Mouse (Mus musculus) frontal cortex, adult 2 months (tissue): Measurements from ENCODE around the gene Inha. TPM values are rescaled to one million over a fixed set of nuclear protein-coding genes. Genes with fewer than 3 reads are reported as not detected.

Source experiments
- DNase-seq, 2 experiments: peaks; one replicate each; pipeline ENCODE4 v3.0.0; 2022; ENCODE audit warnings: low spot score in 1 of 2; ENCODE audit errors: extremely low spot score in 1 of 2
- polyA plus RNA-seq: library from polyadenylated mRNA; depleted of rRNA; stranded (reverse); fragments of >200 nt; gene quantifications from 2 replicates; pipeline ENCODE4 v1.2.3, GENCODE M21; 2012; rRNA removed

The Inha gene
- polyA plus RNA-seq, 1 experiment: 80.9 TPM

DNA sequence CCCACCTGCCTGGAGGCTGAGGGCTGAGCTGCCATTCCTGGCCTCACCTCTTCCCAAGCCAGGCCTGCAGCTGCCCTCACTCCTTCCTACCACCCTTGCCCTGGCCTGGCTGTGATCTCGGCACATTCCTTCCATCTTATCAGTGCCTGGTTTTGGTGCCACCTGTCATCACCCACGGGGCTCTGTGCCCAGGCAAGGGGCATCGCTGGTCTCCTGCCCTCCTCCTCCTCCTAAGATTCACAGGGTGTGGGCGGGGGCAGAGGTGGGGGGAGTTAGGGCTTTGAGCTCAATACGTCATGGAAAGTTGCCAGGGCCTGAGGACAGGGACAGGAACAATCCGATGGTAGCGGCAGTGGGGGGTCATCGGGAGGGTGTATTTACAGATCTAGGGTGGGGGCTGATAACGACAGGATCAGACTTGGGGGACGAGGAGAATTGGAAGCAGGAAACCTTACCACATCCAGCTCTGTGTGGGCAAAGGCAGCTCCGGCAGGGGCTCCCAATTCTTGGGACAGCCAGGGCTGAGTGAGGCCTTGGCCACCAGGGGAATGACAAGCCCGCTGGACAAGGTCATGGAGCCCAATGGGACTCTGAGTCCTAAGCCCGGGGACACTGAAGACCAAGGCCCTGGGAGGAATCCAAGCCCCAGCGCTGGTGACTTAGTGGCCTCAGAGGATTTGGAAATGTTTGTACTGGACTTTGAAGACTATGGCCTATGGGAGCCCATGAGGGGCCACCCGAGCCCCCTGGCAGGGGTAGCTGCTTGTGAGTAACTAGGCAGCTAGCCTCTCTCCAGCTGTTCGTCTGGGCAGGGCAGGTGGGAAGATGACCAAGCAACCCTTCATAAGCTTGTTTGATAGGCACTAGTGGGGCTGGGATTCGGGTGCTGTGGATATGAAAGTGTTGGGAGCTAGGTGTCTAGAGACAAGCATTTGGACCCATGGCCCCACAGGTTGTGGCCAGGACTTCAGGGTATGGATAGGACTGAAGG lies 42.7 kb downstream of the Inha start:
- DNase-seq: no peak

DNA sequence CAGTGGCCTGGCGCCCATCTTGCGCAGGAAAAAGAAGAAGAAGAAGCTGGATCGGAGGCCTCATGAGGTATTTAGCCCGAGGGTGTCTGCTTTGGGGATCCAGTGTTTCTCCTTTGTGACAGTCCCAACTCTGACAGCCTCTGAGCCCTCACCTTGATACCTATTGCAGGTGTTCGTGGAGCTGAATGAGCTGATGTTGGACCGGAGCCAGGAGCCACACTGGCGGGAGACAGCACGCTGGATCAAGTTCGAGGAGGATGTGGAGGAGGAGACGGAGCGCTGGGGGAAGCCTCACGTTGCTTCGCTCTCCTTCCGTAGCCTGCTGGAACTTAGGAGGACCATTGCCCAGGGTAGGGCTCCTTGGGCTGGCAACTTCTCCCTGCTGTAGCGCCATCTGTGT lies 43.7 kb downstream of the Inha start:
- no peak for DNase-seq

DNA sequence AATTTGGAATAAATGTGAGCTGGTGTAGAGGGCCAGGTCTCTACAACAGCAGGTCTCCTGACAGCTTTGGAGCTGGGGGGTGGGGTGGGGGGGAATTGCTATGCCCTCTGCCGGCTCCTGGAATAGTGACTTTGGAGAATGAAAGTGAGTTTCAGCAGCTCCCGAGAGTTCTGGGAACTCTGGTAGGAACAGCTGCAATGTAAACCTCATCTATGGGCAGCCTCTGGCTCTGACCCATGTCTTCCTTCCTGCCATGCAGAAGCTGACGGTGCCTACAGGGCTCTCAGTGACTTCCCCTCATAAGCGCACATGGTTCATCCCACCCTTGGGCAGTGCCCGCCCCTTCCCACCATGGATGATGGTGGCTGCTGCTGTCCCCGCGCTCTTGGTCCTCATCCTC lies 48.8 kb downstream of the Inha start:
- DNase-seq: no peak

- peak; percentile 57 to 70 for DNase-seq
Observed at GRCm38 (mm10) chr1:75556143-75556781, 49.4 kb downstream of the Inha start.

DNA sequence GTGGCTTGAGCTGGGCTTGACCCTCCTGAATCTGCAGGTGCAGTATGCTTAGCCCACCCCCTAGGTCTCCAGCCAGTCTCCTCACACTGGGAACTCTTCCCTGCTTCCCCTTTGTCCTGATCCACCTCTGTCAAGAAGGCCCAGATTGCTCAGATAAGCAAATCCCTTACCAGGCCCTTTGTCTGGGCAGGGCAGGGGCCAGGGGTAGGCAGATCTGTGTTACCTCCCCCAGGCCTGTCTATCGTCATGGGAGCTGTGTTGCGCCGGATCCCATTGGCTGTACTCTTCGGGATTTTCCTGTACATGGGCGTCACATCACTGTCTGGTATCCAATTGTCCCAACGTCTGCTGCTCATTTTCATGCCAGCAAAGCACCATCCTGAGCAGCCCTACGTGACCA lies 50.2 kb downstream of the Inha start:
- no peak for DNase-seq

DNA sequence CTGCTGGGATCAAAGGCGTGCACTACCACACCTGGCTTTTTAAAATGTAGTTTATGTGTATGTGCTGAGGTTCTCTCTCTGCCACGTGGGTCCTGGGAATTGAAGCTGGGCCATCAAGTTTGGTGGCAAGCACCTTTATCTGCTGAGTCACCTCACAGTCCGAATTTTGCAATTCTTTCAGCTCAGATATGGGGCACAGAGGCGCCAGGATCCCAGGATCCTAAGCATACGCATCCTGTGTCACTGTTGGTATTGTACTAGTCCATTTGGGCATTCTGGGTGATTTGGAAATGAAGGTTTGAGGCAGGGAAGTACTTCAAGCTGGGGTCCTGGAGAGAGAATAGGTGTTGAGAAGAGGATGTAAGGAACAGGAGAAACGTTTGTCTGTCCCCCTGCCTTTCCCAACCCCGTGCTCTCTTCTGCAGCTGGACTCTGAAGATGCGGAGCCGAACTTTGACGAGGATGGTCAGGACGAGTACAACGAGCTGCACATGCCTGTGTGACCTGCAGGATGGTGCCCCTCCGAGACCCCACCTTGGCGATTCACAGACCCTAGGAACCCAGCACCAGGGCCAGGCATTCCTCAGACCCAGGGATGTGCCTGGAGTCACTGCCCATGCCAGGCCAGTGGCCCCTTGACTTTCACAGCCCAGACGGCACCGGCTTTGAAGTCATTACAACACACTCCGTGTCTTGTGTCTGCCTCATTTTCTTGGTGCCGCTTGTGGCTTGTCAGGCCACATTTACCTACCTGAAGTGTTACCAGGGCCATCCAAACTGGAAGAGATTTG lies 51.7 kb downstream of the Inha start:
- no peak for DNase-seq

- peak; percentile 93 to 98 for DNase-seq
Observed at GRCm38 (mm10) chr1:75559212-75559925, 52.5 kb downstream of the Inha start.

Other genes starting within 250 kb of the Inha start
- gene Ptprn, start 242.6 kb upstream of the Inha start, polyA plus RNA-seq: 384 and 412 TPM in 2 replicates
- 118 and 120 TPM in 2 replicates for gene Resp18, start 228.7 kb upstream of the Inha start, polyA plus RNA-seq
- gene Dnpep, start 189.1 kb upstream of the Inha start, polyA plus RNA-seq: 81.1 and 81.9 TPM in 2 replicates
- gene Des, start 146.7 kb upstream of the Inha start, polyA plus RNA-seq: 2.5 and 3.5 TPM in 2 replicates
- gene Speg, start 131.8 kb upstream of the Inha start, polyA plus RNA-seq: 134 and 135 TPM in 2 replicates
- gene Gmppa, start 71.1 kb upstream of the Inha start, polyA plus RNA-seq: 101 and 111 TPM in 2 replicates
- gene Asic4, start 56.6 kb upstream of the Inha start, polyA plus RNA-seq: 11.9 and 13.5 TPM in 2 replicates
- 73.9 and 79.5 TPM in 2 replicates for gene Chpf, start 27.8 kb upstream of the Inha start, polyA plus RNA-seq
- gene Tmem198, start 27.5 kb upstream of the Inha start, polyA plus RNA-seq: 73.1 and 82.3 TPM in 2 replicates
- gene Obsl1, start 625 bp upstream of the Inha start, polyA plus RNA-seq: 36.4 and 37.9 TPM in 2 replicates
- gene Stk11ip, start 14.5 kb downstream of the Inha start, polyA plus RNA-seq: 33.8 and 36.3 TPM in 2 replicates
- 115 and 122 TPM in 2 replicates for gene Slc4a3, start 39.2 kb downstream of the Inha start, polyA plus RNA-seq